Mouse (Mus musculus): ENCODE data around the gene Coil. TPM values are rescaled to one million over a fixed set of nuclear protein-coding genes. Genes with fewer than 3 reads are reported as not detected.
"Not testable (repeated sequence)": the region's sequence is repeated elsewhere in the genome, so short reads cannot be mapped to it uniquely, and the experiment has no call there.

Coil gene
- polyA plus RNA-seq, 1 experiment from 2014 or later, result 13.7 TPM

GRCm38 (mm10) chr11:89038496-89038895 lies 68.4 kb downstream of the Coil start:
- Histone ChIP-seq H3K9me3 (ENCODE audit: control insufficient read depth, low read length) (no peaks in the 10 kb centered on the region), H3K4me1 (replicated peaks; ENCODE audit: control insufficient read depth, insufficient read depth, low read length) (no peaks in the 10 kb centered on the region), H3K27ac (ENCODE audit: low read length) (no peak overlapping the region), H3K9ac (ENCODE audit: low read length) (no peak overlapping the region), H3K4me3 (ENCODE audit: low read length) (no peak overlapping the region), H3K27me3 (ENCODE audit: control insufficient read depth, insufficient read depth, low read depth, low read length) (no peaks in the 10 kb centered on the region), H3K4me2 (ENCODE audit: low read depth, low read length) (no peak overlapping the region), H3K36me3 (ENCODE audit: control insufficient read depth, insufficient read depth, low read length) (peaks cover 16% of the 10 kb centered on the region)
- WGBS, result 86% methylated on average over 6 of the region's 6 CpGs
- no peak for ATAC-seq (ENCODE audit: low read depth)

- ATAC-seq (ENCODE audit: low read depth), result no peak
- H3K4me3 ChIP-seq (ENCODE audit: low read length), result no peak overlapping the region
- H3K4me2 ChIP-seq (ENCODE audit: low read depth, low read length), result no peak overlapping the region
- no peaks in the 10 kb centered on the region for H3K27me3 ChIP-seq (ENCODE audit: control insufficient read depth, insufficient read depth, low read depth, low read length)
- WGBS, result 29% methylated on average over 3 of the region's 3 CpGs
- H3K27ac ChIP-seq (ENCODE audit: low read length), result no peak overlapping the region
- no peak overlapping the region for H3K9ac ChIP-seq (ENCODE audit: low read length)
- H3K4me1 ChIP-seq (replicated peaks; ENCODE audit: control insufficient read depth, insufficient read depth, low read length), result no peaks in the 10 kb centered on the region
- H3K36me3 ChIP-seq (ENCODE audit: control insufficient read depth, insufficient read depth, low read length), result peaks cover 21% of the 10 kb centered on the region
- no peaks in the 10 kb centered on the region for H3K9me3 ChIP-seq (ENCODE audit: control insufficient read depth, low read length)
Measured at GRCm38 (mm10) chr11:89039325-89039724, 69.3 kb downstream of the Coil start.

GRCm38 (mm10) chr11:89041073-89041472 lies 71.0 kb downstream of the Coil start:
- H3K4me3 ChIP-seq (ENCODE audit: low read length); H3K27me3 ChIP-seq (ENCODE audit: control insufficient read depth, insufficient read depth, low read depth, low read length); ATAC-seq (ENCODE audit: low read depth); H3K4me2 ChIP-seq (ENCODE audit: low read depth, low read length); H3K4me1 ChIP-seq (replicated peaks; ENCODE audit: control insufficient read depth, insufficient read depth, low read length); H3K27ac ChIP-seq (ENCODE audit: low read length); H3K9ac ChIP-seq (ENCODE audit: low read length); H3K9me3 ChIP-seq (ENCODE audit: control insufficient read depth, low read length): not testable (repeated sequence)
- peaks cover 37% of the 10 kb centered on the region for H3K36me3 ChIP-seq (ENCODE audit: control insufficient read depth, insufficient read depth, low read length)
- 88% methylated on average over 6 of the region's 7 CpGs for WGBS

Other genes with a start within 250 kb of the Coil start
- 19.0 and 19.3 TPM in 2 replicates for gene Akap1, start 105.7 kb upstream of the Coil start, polyA plus RNA-seq (2015; fragmentation: Nextera tagmentation; extraction: Ambion mirVana)
- 89.8 and 90.8 TPM in 2 replicates for gene Scpep1, start 14.8 kb upstream of the Coil start, polyA plus RNA-seq (2015; fragmentation: Nextera tagmentation; extraction: Ambion mirVana)
- not detected in 2 replicates for gene Elobl, start 3.3 kb upstream of the Coil start, polyA plus RNA-seq (2015; fragmentation: Nextera tagmentation; extraction: Ambion mirVana)
- 24.2 and 27.3 TPM in 2 replicates for gene Trim25, start 29.1 kb downstream of the Coil start, polyA plus RNA-seq (2015; fragmentation: Nextera tagmentation; extraction: Ambion mirVana)
- gene Dgke, start 96.6 kb downstream of the Coil start, polyA plus RNA-seq (2015; fragmentation: Nextera tagmentation; extraction: Ambion mirVana), result 4.5 and 5.1 TPM in 2 replicates
- gene Gm525, start 103.6 kb downstream of the Coil start, polyA plus RNA-seq (2015; fragmentation: Nextera tagmentation; extraction: Ambion mirVana), result 1.2 and 2.1 TPM in 2 replicates